Mouse (Mus musculus) adrenal gland, postnatal 0 days (tissue): Measurements from ENCODE around the gene Olfr1283. TPM values are rescaled to one million over a fixed set of nuclear protein-coding genes. Genes with fewer than 3 reads are reported as not detected.

ENCODE experiments used
- polyA plus RNA-seq: library from polyadenylated mRNA; unstranded; fragments of >200 nt; fragmentation: Nextera tagmentation; extraction: Ambion mirVana; gene quantifications from 2 replicates; pipeline ENCODE4 v1.2.1, GENCODE M21; 2015

Gene Olfr1283
- polyA plus RNA-seq: not detected in 2 replicates

DNA sequence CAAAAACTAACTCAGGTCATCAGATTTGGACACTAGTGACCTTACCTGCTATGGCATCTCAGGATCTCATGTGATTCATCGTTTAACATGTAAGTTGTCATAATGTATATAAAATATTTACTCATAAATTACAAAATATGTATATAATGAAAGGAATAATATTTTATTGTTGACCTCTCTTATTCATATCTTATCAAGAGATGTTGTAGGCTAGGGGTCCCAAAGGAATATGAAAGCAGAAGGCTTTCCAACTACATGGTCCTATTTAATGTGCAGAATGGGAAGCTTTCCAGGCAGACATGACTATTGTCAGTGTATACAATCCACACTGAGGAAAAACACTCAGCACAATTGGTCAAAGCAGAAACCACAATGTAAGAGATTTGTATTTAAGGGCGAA is at the start of gene Olfr1283:
Olfr1283 (plus strand) TSS at position 301 of the 400 bp plus-strand sequence.

GRCm38 (mm10) chr2:111326220-111326619 is 40.4 kb upstream of the Olfr1283 start, which contains the start of gene Olfr1281:
Gene Olfr1281 (plus strand): TSS chr2:111326520.

GRCm38 (mm10) chr2:111335976-111336375 is 30.6 kb upstream of the Olfr1283 start, which contains the start of gene Olfr1282:
Gene Olfr1282 (minus strand): TSS chr2:111336076.

GRCm38 (mm10) chr2:111375222-111375621 is 8.6 kb downstream of the Olfr1283 start, which contains the start of gene Olfr1284:
Gene Olfr1284 (plus strand): TSS chr2:111375522.

Other genes starting within 250 kb of the Olfr1283 start
- not detected in 2 replicates for gene Gm15130, start 213.9 kb upstream of the Olfr1283 start, polyA plus RNA-seq
- not detected in 2 replicates for gene 4930430A15Rik, start 137.2 kb upstream of the Olfr1283 start, polyA plus RNA-seq
- gene Olfr1275, start 131.5 kb upstream of the Olfr1283 start, polyA plus RNA-seq: not detected in 2 replicates
- gene Olfr1276, start 112.3 kb upstream of the Olfr1283 start, polyA plus RNA-seq: not detected in 2 replicates
- not detected in 2 replicates for gene Olfr1277, start 92.7 kb upstream of the Olfr1283 start, polyA plus RNA-seq
- gene Olfr1278, start 76.7 kb upstream of the Olfr1283 start, polyA plus RNA-seq: not detected in 2 replicates
- not detected in 2 replicates for gene Olfr1279, start 66.2 kb upstream of the Olfr1283 start, polyA plus RNA-seq
- gene Olfr1280, start 52.8 kb upstream of the Olfr1283 start, polyA plus RNA-seq: not detected in 2 replicates
- gene Olfr1281, start 40.3 kb upstream of the Olfr1283 start, polyA plus RNA-seq: not detected in 2 replicates
- gene Olfr1282, start 30.7 kb upstream of the Olfr1283 start, polyA plus RNA-seq: not detected in 2 replicates
- not detected in 2 replicates for gene Olfr1284, start 8.7 kb downstream of the Olfr1283 start, polyA plus RNA-seq
- gene Olfr1286, start 56.3 kb downstream of the Olfr1283 start, polyA plus RNA-seq: not detected in 2 replicates
- not detected in 2 replicates for gene Olfr1287, start 82.4 kb downstream of the Olfr1283 start, polyA plus RNA-seq
- not detected in 2 replicates for gene Olfr1288, start 107.3 kb downstream of the Olfr1283 start, polyA plus RNA-seq
- gene Olfr1289, start 114.0 kb downstream of the Olfr1283 start, polyA plus RNA-seq: not detected in 2 replicates
- gene Olfr1290, start 127.0 kb downstream of the Olfr1283 start, polyA plus RNA-seq: not detected in 2 replicates
- gene Olfr1291-ps1, start 130.4 kb downstream of the Olfr1283 start, polyA plus RNA-seq: not detected in 2 replicates
- not detected in 2 replicates for gene Olfr1293-ps, start 158.4 kb downstream of the Olfr1283 start, polyA plus RNA-seq
- not detected in 2 replicates for gene Olfr1294, start 173.5 kb downstream of the Olfr1283 start, polyA plus RNA-seq
- gene Olfr1295, start 202.9 kb downstream of the Olfr1283 start, polyA plus RNA-seq: not detected in 2 replicates